Mouse (Mus musculus) liver, postnatal 0 days (tissue): ENCODE results near the gene Ganab.

Experiments
- CTCF ChIP-seq: sonication (generic); IDR thresholded peaks from 2 replicates; pipeline ENCODE4 v1.5.1; 2016; ENCODE audit warnings: antibody characterized with exemption, low read depth
- EP300 ChIP-seq: IDR thresholded peaks from 2 replicates; pipeline ENCODE4 v1.6.1; 2016; ENCODE audit warnings: antibody characterized with exemption, low read depth, mild to moderate bottlenecking

DNA sequence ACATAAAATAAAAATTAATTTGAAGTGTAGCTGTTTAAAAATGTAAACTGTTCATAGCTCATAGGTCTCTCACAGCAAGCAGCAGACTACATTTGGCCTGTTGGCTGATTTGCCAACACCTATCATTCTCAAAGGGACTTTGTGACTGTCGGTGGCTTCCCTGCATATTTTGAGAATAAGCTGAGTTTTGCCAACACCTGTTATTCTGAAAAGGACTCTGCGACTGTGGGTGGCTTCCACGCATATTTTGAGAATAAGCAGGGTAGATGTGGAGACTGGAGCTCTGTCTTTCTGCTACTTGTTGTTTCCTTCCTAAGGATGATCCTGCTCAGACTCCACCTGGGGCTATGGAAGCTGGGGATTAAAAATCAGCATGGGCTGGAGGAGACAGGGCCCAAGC is 44.8 kb upstream of the Ganab start:
- no peak for TF ChIP-seq EP300
- no peak for TF ChIP-seq CTCF
